Mouse (Mus musculus) urinary bladder, postnatal 25 days (tissue): ENCODE data around the gene Ccdc42.

Source experiments
- DNase-seq: peaks from one replicate; pipeline ENCODE4 v3.0.0; 2022; ENCODE audit warnings: low spot score

The Ccdc42 gene

GRCm38 (mm10) chr11:68585890-68586289 is 931 bp upstream of the Ccdc42 start:
- no peak for DNase-seq

GRCm38 (mm10) chr11:68589055-68589809 is 2.4 kb downstream of the Ccdc42 start:
- peak; percentile 87 for DNase-seq

GRCm38 (mm10) chr11:68591708-68592107 is 4.9 kb downstream of the Ccdc42 start:
- DNase-seq: no peak

GRCm38 (mm10) chr11:68593247-68593646 is 6.4 kb downstream of the Ccdc42 start:
- DNase-seq: no peak

GRCm38 (mm10) chr11:68597912-68598311 is 11.1 kb downstream of the Ccdc42 start:
- DNase-seq: no peak

- no peak for DNase-seq
Measured at GRCm38 (mm10) chr11:68600551-68601021, 13.8 kb downstream of the Ccdc42 start.

- DNase-seq: no peak
Measured at GRCm38 (mm10) chr11:68601486-68601991, 14.7 kb downstream of the Ccdc42 start.

- no peak for DNase-seq
Measured at GRCm38 (mm10) chr11:68602200-68602931, 15.5 kb downstream of the Ccdc42 start.

- no peak for DNase-seq
Measured at GRCm38 (mm10) chr11:68607046-68607445, 20.2 kb downstream of the Ccdc42 start.

GRCm38 (mm10) chr11:68609910-68610566 is 23.2 kb downstream of the Ccdc42 start:
- DNase-seq: no peak

GRCm38 (mm10) chr11:68610567-68610947 is 23.7 kb downstream of the Ccdc42 start:
- DNase-seq: no peak

GRCm38 (mm10) chr11:68613071-68613711 is 26.4 kb downstream of the Ccdc42 start:
- no peak for DNase-seq

- DNase-seq: no peak
Measured at GRCm38 (mm10) chr11:68622751-68623150, 35.9 kb downstream of the Ccdc42 start.

GRCm38 (mm10) chr11:68623225-68623870 is 36.5 kb downstream of the Ccdc42 start:
- DNase-seq: peak; percentile 32

GRCm38 (mm10) chr11:68623871-68624258 is 37.0 kb downstream of the Ccdc42 start:
- DNase-seq: no peak

GRCm38 (mm10) chr11:68631611-68632316 is 44.9 kb downstream of the Ccdc42 start:
- DNase-seq: no peak

- DNase-seq: no peak
Measured at GRCm38 (mm10) chr11:68637861-68638615, 51.2 kb downstream of the Ccdc42 start.

- DNase-seq: no peak
Measured at GRCm38 (mm10) chr11:68641361-68641760, 54.5 kb downstream of the Ccdc42 start.

GRCm38 (mm10) chr11:68644781-68645180 is 58.0 kb downstream of the Ccdc42 start:
- no peak for DNase-seq
